Mouse (Mus musculus) skeletal muscle tissue, postnatal 0 days (tissue): ENCODE results near the gene Cpne6. TPM values are rescaled to one million over a fixed set of nuclear protein-coding genes. Genes with fewer than 3 reads are reported as not detected.

Experiments used
- polyA plus RNA-seq: library from polyadenylated mRNA; unstranded; fragments of >200 nt; fragmentation: Nextera tagmentation; extraction: Ambion mirVana; gene quantifications from 2 replicates; pipeline ENCODE4 v1.2.1, GENCODE M21; 2015

The Cpne6 gene
- not detected in 2 replicates for polyA plus RNA-seq

DNA sequence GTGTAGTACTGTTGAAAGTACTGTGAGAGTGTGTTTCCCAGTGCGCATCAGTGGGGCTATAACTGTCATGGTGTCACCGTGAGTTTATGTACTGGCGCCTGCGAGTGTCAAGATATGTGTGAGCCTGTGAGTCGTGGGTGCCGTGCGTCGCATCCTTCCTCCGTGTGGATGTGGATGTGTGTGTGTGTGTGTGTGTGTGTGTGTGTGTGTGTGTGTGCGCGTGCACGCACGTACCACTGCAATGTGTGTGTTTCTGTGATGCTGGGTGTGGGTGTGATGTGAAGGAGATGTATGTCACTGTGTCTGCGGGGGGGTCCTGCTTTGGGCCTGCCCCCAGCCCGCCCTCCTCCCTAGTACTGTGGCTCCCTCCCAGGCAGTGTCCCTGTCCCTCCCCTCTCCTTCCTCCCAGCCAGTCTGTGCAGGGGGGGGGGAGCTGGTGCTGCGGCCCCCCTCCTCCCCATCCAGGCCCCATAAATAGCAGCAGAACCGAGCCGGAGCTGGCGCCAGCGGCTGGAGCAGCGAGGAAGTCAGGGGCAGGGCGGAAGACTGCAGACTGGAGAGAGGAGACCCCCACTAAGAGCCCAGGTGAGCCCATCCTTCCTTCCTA, at the start of gene Cpne6:
Cpne6 (plus strand) TSS at position 321 of the 607 bp plus-strand sequence.

DNA sequence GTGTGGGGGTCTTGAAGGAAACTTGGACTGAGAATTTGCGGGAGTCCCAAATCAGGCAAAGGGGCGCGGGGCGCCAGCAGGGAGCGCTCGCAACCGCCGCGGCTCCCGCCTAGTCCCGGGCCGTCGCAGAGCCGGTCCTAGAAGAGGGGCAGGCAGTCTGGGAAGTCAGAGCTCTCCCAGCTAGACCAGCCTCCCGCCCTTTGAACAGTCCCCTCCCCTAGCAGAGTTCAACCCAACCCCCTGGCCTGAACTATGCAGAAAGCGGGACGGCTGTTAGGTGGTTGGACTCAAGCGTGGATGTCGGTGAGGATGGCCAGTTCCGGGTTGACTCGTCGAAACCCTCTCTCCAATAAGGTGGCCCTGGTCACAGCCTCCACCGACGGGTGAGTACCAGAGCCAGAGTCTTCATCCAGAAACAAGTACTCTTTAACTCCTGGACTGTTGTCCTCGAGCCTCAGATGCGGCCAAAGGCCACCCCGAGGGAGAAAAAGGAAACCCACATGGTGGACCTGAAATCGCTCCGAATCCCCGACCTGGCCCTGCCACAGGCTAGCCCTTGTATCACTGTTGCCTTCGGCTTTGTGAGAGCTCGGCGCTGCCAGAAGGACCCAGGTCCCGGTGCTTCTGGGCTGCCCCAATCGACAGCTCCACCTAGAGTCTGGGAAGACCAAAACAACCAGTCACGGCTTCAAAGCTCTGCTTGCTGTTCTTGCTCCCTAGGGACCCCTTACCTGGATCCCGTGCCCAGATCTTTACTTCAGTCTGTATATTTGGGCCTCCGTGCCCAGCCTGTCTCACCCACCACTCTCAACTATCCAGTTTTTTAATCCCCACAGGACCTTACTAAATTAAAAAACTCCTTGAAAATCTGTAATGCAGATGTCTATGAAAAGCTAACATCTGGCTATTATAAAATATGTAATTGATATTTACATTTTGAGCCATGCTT, 31.3 kb upstream of the Cpne6 start, which contains the start of gene Dhrs4:
Dhrs4 (plus strand) TSS at position 108 of the 949 bp plus-strand sequence.

DNA sequence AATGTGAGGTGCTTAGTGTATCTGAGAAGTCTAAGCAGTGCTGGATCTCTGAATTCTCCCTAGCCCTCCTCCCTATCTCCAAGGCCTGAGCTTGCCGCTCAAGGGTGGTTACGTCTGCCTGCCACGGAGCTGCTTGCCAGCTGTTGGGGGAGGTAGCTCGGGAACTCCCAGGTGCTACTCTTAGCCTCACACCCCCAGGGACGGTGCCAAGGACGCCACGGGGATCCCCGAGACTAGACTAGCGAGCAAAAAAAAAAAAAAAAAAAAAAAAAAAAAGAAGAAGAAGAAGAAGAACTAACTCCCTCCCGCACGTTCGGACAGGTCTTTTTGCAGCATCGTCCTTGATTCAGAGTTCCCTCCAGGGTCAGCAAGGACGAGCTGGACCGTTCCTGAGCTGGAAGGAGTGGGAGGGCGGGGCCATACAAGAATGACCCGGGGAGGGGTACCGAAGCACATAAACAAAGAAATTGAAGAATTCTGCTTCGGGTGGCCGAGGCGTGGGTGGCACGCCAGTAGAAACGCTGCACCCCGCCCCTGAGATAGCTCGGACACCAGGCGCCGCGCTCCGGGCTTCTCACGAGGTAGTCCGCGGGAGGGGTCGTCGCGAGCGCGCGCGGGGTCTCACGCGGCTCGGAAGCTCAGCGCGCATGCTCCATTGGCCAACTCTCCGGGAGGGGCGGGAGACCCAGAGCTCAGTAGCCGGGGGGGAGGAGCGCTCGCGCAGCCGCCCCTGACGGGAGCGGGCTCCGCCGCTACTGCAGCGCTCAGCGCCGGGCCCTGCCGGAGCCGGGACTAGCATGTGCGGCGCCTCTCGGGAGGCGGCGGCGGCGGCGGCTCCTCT, 19.7 kb upstream of the Cpne6 start, which contains the start of gene Carmil3:
Carmil3 (plus strand) TSS at position 291 of the 841 bp plus-strand sequence.

DNA sequence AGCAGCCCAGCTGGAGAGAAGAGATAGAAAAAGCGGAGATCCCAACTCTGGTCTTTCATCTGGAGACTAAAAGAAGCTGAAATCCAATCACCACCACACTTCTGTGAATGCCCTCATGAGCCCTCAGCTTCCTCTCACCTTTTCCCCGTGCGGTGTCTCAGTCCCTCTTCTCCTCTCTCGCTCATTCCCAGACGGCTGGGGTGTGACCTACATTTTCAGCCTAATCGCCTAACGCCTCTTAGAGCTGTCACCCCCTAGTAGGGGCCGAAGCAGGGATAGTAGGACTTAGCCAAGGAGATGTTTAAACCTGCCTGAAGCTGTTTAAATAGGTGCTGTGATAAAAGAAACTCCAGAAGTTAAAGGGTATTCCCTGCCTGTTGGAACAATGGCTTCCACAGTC, 14.5 kb downstream of the Cpne6 start, which contains the start of gene Nrl:
Nrl (minus strand) TSS at position 197 of the 400 bp plus-strand sequence.

DNA sequence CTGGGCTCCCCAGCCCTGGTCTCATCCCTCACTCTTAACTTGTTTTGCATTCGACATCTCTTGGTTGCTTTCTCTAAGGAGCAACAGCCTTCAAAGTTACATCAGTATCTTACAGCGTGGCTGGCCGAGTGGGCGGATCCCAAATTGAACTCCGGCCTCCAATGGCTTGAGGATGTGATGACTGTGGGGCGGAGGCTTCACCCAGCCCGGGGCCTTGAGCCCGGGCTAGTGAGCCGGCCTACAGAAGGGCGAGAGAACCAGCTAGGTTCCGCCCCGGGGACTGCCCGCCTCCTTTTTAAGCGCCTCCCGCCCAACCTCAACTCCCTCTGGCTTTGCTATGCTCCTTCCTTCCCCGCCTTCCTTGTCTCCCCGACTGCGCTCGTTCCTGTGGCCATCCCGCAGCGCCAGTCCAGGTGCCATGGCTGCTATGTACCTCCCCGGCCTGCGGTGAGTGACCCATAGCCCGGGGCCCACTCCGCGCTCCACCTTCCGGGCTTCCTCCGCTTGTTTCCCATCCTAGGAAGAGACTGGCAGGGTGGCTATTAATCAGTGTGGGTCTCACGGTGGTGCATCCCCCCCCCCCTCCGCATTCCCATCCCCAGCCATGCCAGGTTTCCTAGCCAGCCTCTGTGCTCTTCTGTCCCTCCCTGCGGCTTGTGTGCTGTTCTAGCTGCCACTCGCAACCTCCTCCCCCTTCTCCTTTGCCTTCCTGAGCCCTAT, 30.0 kb downstream of the Cpne6 start, which contains the start of gene Pck2:
Pck2 (plus strand) TSS at position 200 of the 720 bp plus-strand sequence.

DNA sequence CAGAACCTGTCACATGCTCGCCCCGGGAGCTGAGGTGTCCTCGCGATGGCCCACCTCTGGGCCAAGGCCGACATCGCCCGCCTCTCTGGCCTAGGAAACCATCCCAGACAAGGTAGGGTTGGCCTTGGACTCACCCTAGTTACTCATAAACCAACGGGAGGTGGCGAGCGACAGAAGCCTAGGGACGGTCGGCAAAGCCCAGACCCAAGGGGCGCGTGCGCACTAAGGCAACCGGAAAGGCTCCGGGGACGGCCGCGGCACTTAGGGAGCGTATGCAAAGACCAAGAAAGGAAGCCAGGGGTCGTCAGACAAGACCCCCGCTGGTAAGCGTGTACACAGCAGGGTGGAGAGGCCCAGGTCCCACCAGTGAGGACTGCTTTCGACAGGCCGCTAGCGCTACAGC, 49.6 kb downstream of the Cpne6 start, which contains the start of gene Dcaf11:
Dcaf11 (plus strand) TSS at position 208 of the 403 bp plus-strand sequence.

DNA sequence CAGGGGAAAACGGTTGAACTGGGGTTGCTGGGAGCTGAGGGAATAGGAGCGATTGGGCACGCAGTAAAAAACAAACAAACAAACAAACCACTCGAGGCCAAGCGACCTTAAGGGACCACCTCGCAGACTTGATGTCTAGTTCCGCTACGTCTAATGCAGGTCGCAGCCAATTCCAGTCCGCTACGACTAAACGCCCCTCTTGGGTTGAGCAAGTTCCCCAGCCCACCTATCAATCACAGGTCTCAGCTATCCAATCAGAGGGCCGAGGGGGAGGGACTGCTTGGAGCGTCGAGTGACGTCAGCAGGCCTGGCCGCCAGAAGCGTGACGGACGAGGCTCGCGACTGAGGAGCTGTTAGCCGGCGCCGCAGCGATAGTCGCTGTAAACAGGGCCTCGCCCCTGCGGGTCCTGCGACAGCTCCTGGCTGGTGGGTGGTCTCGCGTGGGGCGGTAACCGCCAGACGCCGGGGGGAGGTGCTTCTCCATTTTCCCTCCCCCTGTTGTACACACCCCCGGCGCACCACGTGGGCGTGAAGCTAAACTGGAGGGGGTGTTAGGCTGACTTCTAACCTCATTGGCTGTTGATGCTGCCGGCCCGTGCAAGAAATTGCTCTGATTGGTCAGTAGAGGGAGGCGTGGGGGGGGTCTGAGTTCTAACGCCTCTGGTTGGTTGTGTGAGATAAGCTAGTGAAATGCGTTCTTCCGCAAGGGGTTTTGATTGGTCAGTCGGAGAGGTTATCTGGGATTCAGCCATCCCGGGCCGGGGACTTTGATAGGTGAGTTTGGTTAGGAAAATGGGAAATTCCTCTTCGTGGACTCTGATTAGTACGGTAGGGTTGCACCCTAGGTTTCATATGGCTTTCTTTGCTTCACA, 50.2 kb downstream of the Cpne6 start, which contains the start of gene A730061H03Rik:
A730061H03Rik (minus strand) TSS at position 205 of the 872 bp plus-strand sequence.

Other genes with a start within 250 kb of the Cpne6 start
- gene Dhrs4, start 31.7 kb upstream of the Cpne6 start, polyA plus RNA-seq = 21.7 and 34.9 TPM in 2 replicates
- gene Carmil3, start 19.8 kb upstream of the Cpne6 start, polyA plus RNA-seq = 0.44 and 0.66 TPM in 2 replicates
- gene Nrl, start 14.5 kb downstream of the Cpne6 start, polyA plus RNA-seq = not detected in 2 replicates
- gene Pck2, start 29.8 kb downstream of the Cpne6 start, polyA plus RNA-seq = 15.8 and 17.4 TPM in 2 replicates
- 45.2 and 45.3 TPM in 2 replicates for gene Dcaf11, start 49.6 kb downstream of the Cpne6 start, polyA plus RNA-seq
- 1.2 and 1.5 TPM in 2 replicates for gene A730061H03Rik, start 50.0 kb downstream of the Cpne6 start, polyA plus RNA-seq
- gene Fitm1, start 65.2 kb downstream of the Cpne6 start, polyA plus RNA-seq = 342 and 394 TPM in 2 replicates
- 88.6 and 106 TPM in 2 replicates for gene Psme1, start 67.7 kb downstream of the Cpne6 start, polyA plus RNA-seq
- gene Emc9, start 74.9 kb downstream of the Cpne6 start, polyA plus RNA-seq = 63.2 and 67.4 TPM in 2 replicates
- 186 and 262 TPM in 2 replicates for gene Psme2, start 80.7 kb downstream of the Cpne6 start, polyA plus RNA-seq
- gene Rnf31, start 81.3 kb downstream of the Cpne6 start, polyA plus RNA-seq = 10.3 and 13.4 TPM in 2 replicates
- 11.4 and 12.2 TPM in 2 replicates for gene Irf9, start 93.1 kb downstream of the Cpne6 start, polyA plus RNA-seq
- 1.8 and 1.9 TPM in 2 replicates for gene Rec8, start 107.6 kb downstream of the Cpne6 start, polyA plus RNA-seq
- gene Ipo4, start 125.5 kb downstream of the Cpne6 start, polyA plus RNA-seq = 52.7 and 61.0 TPM in 2 replicates
- 1.3 and 2.0 TPM in 2 replicates for gene Gm49378, start 127.5 kb downstream of the Cpne6 start, polyA plus RNA-seq
- 48.0 and 52.2 TPM in 2 replicates for gene Tm9sf1, start 133.4 kb downstream of the Cpne6 start, polyA plus RNA-seq
- 0.24 and 0.32 TPM in 2 replicates for gene Tssk4, start 139.7 kb downstream of the Cpne6 start, polyA plus RNA-seq
- gene Mdp1, start 150.1 kb downstream of the Cpne6 start, polyA plus RNA-seq = 29.8 and 35.3 TPM in 2 replicates
- gene Gmpr2, start 161.5 kb downstream of the Cpne6 start, polyA plus RNA-seq = 15.1 and 16.5 TPM in 2 replicates
- 356 and 376 TPM in 2 replicates for gene Nedd8, start 161.7 kb downstream of the Cpne6 start, polyA plus RNA-seq
- 14.2 and 15.0 TPM in 2 replicates for gene Tinf2, start 171.4 kb downstream of the Cpne6 start, polyA plus RNA-seq
- 0.35 and 1.9 TPM in 2 replicates for gene Tgm1, start 203.5 kb downstream of the Cpne6 start, polyA plus RNA-seq
- 12.8 and 13.3 TPM in 2 replicates for gene Rabggta, start 211.8 kb downstream of the Cpne6 start, polyA plus RNA-seq
- gene Dhrs1, start 235.2 kb downstream of the Cpne6 start, polyA plus RNA-seq = 41.5 and 50.2 TPM in 2 replicates
- 14.6 and 17.5 TPM in 2 replicates for gene Nop9, start 235.2 kb downstream of the Cpne6 start, polyA plus RNA-seq
- 0.11 and 0.12 TPM in 2 replicates for gene Cideb, start 248.0 kb downstream of the Cpne6 start, polyA plus RNA-seq